Mouse (Mus musculus): ENCODE results near the gene Gabbr2.

- no peak for TF ChIP-seq CTCF (IDR thresholded peaks at IDR 0.05; ENCODE audit: control insufficient read depth, insufficient read depth, insufficient replicate concordance, low read depth, low read length)
- no peak for TF ChIP-seq POLR2A (IDR thresholded peaks at IDR 0.05; ENCODE audit: control insufficient read depth, low read depth, low read length)
Observed at GRCm38 (mm10) chr4:46956966-46957365, 34.7 kb downstream of the Gabbr2 start.

Measured in testis, adult 2 months (tissue).